Mouse (Mus musculus): ENCODE measurements around the gene Gm9903. TPM values are rescaled to one million over a fixed set of nuclear protein-coding genes. Genes with fewer than 3 reads are reported as not detected.

The Gm9903 gene
- polyA plus RNA-seq, 1 experiment from 2014 or later = 0.27 TPM

- H3K4me3 ChIP-seq = no peak overlapping the region
- peaks cover 16% of the 10 kb centered on the region; the same call in 1 of the 2 replicates for H3K27me3 ChIP-seq (ENCODE audit: low read depth, poor library complexity, severe bottlenecking)
- DNase-seq (ENCODE audit: low spot score) = no peak
- H3K4me1 ChIP-seq = peaks cover 16% of the 10 kb centered on the region
- H3K9me3 ChIP-seq (replicated peaks) = no peaks in the 10 kb centered on the region
- WGBS = 87% methylated on average over 5 of the region's 5 CpGs
- no peak overlapping the region for H3K27ac ChIP-seq (replicated peaks)
- peaks cover 12% of the 10 kb centered on the region for H3K36me3 ChIP-seq
Observed at GRCm38 (mm10) chr5:33678244-33678643, 48.5 kb downstream of the Gm9903 start.

- DNase-seq (ENCODE audit: low spot score) = no peak
- 60% methylated on average over 3 of the region's 3 CpGs for WGBS
- peaks cover 36% of the 10 kb centered on the region for H3K27me3 ChIP-seq (ENCODE audit: low read depth, poor library complexity, severe bottlenecking)
- H3K27ac ChIP-seq (replicated peaks) = peak overlapping the region; percentile 49; the same call in 1 of the 2 replicates
- H3K4me3 ChIP-seq = no peak overlapping the region
- peaks cover 19% of the 10 kb centered on the region; the same call in 1 of the 2 replicates for H3K4me1 ChIP-seq
- no peaks in the 10 kb centered on the region for H3K9me3 ChIP-seq (replicated peaks)
- no peaks in the 10 kb centered on the region for H3K36me3 ChIP-seq
Observed at GRCm38 (mm10) chr5:33681044-33681443, 51.3 kb downstream of the Gm9903 start.

Other genes with a start within 250 kb of the Gm9903 start
- gene Nkx1-1, start 195.9 kb upstream of the Gm9903 start, polyA plus RNA-seq (2016; fragmentation: Nextera tagmentation; extraction: Ambion mirVana) = 0.11 TPM in 1 of 2 replicates, not detected in the other
- 63.9 and 70.4 TPM in 2 replicates for gene Fam53a, start 290 bp upstream of the Gm9903 start, polyA plus RNA-seq (2016; fragmentation: Nextera tagmentation; extraction: Ambion mirVana)
- gene Slbp, start 22.6 kb downstream of the Gm9903 start, polyA plus RNA-seq (2016; fragmentation: Nextera tagmentation; extraction: Ambion mirVana) = 309 and 347 TPM in 2 replicates
- 317 and 336 TPM in 2 replicates for gene Tacc3, start 28.2 kb downstream of the Gm9903 start, polyA plus RNA-seq (2016; fragmentation: Nextera tagmentation; extraction: Ambion mirVana)
- gene Tmem129, start 28.5 kb downstream of the Gm9903 start, polyA plus RNA-seq (2016; fragmentation: Nextera tagmentation; extraction: Ambion mirVana) = 38.2 and 46.0 TPM in 2 replicates
- 68.3 and 72.7 TPM in 2 replicates for gene Fgfr3, start 91.7 kb downstream of the Gm9903 start, polyA plus RNA-seq (2016; fragmentation: Nextera tagmentation; extraction: Ambion mirVana)
- 47.7 and 50.6 TPM in 2 replicates for gene Letm1, start 152.9 kb downstream of the Gm9903 start, polyA plus RNA-seq (2016; fragmentation: Nextera tagmentation; extraction: Ambion mirVana)
- gene Nsd2, start 190.8 kb downstream of the Gm9903 start, polyA plus RNA-seq (2016; fragmentation: Nextera tagmentation; extraction: Ambion mirVana) = 91.0 and 97.6 TPM in 2 replicates